In genomic region chr6:67102541-67103134, GRCm38 (mm10) we compare ENCODE assay signal across 8 mouse cellular contexts.
DNase-seq lines count a peak whose midpoint lies in the region; ATAC-seq lines count a peak whose summit lies in the region.

No protein-coding gene starts in this region.

- 0 out of 2 replicates have a peak, but pooled peaks cover 4% of the 10 kb centered on the region for H3K27me3 ChIP-seq in liver, embryonic 13.5 days

- H3K4me1 ChIP-seq in liver, embryonic 13.5 days (replicated peaks): peaks cover 10% of the 10 kb centered on the region; the same call in 1 of the 2 replicates

- no peak overlapping the region for H3K4me2 ChIP-seq in liver, embryonic 13.5 days

- H3K27ac ChIP-seq in liver, embryonic 13.5 days: no peak overlapping the region

- peak; percentile 62; the same call in 1 of the 2 replicates for ATAC-seq in liver, embryonic 13.5 days (ENCODE audit: low read depth)

- H3K9me3 ChIP-seq in liver, embryonic 13.5 days (replicated peaks): no peaks in the 10 kb centered on the region

- DNase-seq in embryo, embryonic 9.5 days (ENCODE audit: extremely low spot score): peak; percentile 7
- DNase-seq in embryo, embryonic 11 days: no peak
- DNase-seq in adrenal gland, postnatal 25 days: peak; percentile 73
- peak; percentile 35 to 72 for DNase-seq in gastrocnemius, postnatal 4 days (ENCODE audit: low spot score in 2 of 2)
- DNase-seq in kidney, adult 9 months: peak; percentile 73
- DNase-seq in liver, embryonic 13.5 days: no peak
- DNase-seq in ovary, postnatal 36 days (ENCODE audit: low spot score): peak; percentile 70
- no peak for DNase-seq in natural killer cell, adult 2 months (ENCODE audit: low spot score in 2 of 2)

- H3K36me3 ChIP-seq in liver, embryonic 13.5 days: no peaks in the 10 kb centered on the region

- no peak overlapping the region for H3K9ac ChIP-seq in liver, embryonic 13.5 days

- H3K4me3 ChIP-seq in liver, embryonic 13.5 days (replicated peaks): no peak overlapping the region

- 21% methylated on average over 11 of the region's 11 CpGs for WGBS in liver, embryonic 13.5 days (ENCODE audit: insufficient replicate concordance)

Comparison
In these comparisons a context has a peak if more than half of its experiments do, and no peak if none do; other contexts are left out.
1. DNase-seq: peak in embryo, embryonic 9.5 days (single experiment), adrenal gland, postnatal 25 days (single experiment), gastrocnemius, postnatal 4 days (2 of 2), kidney, adult 9 months (single experiment) and ovary, postnatal 36 days (single experiment); none in embryo, embryonic 11 days (single experiment), liver, embryonic 13.5 days (single experiment) and natural killer cell, adult 2 months (0 of 2).